Mouse (Mus musculus) lung, postnatal 25 days (tissue): ENCODE results near the gene Gm20388.
A peak's percentile ranks its signal among the peaks of the same experiment; 100 is the strongest.

Source experiments
- DNase-seq: peaks from one replicate; pipeline ENCODE4 v3.0.0; 2022; ENCODE audit warnings: low spot score

The Gm20388 gene

DNA sequence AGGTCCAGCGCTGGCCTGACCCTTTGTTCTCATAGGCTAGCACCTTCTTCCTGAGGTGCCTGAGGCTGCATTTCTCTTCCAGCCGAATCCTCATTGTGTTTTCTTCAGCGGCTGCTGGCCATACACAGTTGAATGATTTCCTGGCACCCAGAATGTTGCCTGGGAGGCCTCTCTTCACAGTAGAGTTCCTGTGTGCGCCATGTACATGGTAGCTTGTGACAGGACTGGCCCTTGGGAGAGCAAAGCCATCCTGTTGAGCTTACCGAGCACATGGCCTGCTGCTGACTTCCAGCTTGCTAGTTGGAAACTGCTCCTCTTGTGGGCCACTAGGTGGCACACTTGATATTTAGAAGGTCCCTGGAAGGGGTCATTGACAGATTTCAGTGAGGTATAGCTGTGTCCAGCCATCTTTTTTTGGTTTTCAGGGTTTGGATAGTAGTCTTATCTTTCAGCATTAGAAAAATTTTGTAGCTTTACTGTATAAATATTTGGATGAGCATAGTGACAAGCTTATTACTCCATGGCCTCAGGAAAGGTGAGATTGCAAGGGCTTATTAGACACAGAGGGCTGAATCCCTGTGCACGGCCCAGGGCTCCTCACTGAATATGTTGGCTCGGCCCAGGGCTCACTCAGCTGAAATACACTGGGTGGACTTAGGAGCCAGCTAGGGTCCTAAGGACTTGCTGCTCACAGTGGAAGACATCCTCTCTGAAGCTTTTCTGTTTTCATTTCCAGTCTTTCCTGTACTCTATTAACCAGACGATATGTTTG is 2067.4 kb downstream of the Gm20388 start:
- DNase-seq, result no peak

DNA sequence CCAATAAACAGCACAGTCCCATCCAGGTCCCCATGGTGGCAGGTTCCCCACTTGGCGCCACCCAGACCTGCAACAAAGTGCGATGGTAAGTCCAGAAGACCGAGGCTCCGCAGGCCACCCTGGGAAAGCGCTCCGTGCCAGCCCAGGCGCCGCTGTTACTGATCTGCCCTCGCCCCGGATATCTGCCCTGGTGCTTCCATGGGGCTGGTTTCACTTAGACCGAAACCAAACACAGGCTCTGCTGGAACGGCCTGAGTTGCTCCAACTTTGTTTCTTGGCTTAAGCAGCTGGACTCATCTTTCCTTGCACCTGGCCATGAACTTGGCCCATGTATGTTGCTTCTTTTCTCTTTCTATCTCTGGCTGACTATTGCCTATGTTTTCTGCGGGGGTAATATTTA is 2068.0 kb downstream of the Gm20388 start:
- DNase-seq, result no peak

DNA sequence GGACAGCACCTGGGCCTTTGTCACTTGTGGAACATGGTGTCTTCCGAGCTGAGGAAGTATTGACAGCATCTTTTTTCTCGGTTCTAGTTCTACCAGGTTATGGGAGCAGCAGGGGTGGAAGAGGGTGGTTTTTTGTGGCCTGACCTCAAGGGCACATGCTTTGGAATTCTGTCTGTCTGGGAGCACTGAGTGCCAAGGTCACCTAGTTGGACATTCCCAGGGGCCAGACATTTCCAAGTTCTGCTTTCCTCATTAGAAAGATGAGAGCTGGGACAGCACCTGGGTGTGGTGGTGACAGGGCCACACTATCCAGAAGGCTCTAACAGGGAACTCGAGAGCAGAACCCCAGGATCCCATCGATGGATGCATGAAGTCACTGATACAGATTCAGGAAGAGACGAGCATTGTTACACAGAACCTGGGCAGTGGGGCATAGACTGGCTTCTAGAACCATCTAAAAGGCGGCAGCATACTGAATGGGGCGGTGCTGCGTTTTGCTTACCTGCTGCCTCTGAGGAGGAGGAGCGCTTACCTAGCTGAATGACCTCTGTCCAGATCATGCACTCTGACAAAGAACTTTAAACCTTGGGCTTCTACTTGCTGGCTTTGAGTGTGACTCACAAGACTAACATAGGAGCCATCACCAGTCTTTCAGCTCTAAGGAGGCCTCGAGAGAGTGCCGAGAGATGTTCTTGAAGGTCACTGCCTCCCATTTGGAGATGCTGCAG is 2070.3 kb downstream of the Gm20388 start:
- DNase-seq, result no peak

DNA sequence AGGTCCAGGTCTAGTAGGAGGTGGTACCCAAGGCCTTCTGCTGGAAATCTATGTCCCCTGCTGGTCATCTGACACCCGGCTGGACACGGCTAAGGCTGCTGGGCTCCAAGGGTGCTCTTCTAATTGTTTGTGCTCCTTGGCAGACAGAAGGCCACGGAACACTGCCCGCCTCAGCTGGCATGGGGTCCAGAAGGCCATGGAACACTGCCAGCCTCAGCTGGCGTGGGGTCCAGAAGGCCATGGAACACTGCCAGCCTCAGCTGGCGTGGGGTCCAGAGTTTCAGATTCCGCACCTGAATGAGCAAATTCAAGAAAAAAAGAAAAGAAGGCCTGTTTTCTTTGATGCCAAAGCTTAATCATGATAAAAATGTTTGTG is 2070.9 kb downstream of the Gm20388 start:
- no peak for DNase-seq

DNA sequence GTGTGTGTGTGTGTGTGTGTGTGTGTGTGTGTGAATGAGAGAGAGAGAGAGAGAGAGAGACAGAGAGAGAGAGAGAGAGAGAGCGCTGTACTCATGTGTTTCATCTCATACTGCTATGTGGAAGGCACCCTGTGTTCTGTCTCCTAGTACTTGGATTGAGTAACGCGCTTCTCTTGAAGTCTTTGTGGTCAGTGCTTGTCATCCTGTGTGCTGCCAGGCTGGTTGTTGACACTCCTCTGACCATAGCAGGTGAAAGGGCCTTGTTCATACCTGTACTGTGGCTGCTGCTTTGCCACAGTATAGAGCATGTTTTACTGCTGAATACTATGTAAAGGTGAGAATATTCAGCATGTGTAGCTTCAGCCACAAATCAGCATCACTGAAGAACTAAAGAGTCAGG is 2075.0 kb downstream of the Gm20388 start:
- DNase-seq, result peak; percentile 60

DNA sequence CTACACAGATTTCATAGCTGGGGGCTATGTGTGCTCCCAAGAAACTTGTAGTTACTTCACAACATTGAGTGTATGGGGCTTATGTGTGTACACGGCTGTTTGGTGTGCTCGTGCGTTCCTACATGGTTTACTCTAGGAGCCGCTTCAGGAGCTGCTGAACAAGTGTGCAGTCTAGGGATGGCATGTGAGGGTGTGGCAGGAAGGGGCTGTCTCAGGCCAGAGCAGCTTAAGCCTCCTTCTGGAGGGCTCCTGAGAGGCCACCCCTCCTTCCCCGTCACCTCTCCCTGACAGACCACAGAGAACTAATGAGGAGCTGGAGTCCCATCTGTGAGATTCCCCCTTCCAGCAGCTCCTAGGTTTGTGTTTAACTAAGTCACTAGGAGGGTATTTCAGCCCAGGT is 2077.3 kb downstream of the Gm20388 start:
- no peak for DNase-seq

DNA sequence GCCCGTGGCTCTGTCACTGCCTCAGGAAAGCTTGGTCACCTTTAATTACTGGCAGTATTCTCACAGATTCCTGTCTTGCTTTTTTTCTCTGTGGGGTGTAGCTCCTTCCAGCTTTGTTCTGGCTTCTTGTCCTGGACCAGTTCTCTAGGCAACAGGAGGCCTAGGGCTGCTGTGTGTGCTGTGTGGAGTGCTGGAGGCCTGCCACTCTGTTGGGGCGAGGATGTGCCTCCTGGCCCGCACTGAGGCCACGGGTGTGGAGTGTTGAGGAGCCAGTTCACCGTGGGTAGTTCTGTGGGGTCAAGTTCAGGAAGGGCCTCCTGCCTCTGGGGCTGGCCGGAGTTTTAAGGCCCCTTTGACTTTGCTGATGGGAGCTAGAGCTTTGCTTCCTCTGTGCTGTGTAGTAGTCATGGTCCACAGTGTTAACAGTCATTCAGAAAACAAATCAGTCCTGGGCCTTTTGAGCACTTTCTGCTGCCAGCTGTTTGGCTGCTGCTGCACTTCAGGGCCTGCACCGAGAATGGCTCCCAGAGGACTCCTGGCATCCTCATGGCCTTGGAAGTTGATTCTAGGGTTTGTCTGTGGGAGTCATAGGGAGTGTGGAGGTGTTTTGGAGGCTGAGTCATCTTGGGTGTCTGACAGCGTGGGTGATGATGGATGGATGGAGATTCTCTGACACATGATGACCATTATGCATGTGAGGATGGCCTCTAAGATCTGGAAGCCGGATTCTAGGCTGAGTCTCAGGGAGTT is 2080.0 kb downstream of the Gm20388 start:
- no peak for DNase-seq

DNA sequence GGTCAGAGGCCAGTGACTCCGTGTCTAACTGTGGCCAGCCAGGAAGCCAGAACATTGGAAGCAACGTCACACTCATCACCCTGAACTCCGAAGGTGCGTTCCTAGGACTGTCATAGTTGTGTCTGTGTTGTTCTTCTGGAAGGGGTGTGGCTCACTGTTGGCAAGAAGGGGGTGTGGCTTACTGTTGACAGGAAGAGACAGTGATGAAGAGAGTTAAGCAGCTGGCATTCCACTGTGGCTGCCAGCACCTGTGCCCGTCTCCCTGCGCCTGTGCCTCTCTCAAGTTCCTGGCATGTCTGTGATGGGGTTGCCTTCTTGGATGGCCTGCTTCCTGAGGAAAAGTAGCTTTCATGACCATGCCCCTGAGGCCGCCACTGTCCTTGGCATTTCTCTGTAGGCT is 2081.0 kb downstream of the Gm20388 start:
- DNase-seq, result no peak

DNA sequence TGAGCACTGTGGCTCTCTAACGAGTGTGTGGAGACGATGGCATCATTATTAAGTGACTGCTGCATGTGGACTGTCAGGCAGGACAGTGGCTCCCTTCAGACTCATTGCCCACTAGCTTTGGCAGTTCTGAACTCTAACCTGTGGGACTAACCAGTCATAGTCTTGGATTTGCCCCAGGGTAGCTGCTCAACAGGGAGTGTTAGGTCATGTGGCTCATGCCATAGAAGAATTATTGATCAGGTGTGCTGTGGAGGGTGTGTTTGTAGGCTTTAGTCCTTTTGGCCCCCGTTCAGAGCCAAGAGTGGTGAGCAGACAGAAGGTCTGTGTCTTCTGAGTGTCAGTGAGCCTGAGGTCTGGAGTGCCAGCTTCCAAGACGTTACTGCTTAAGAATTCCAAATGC is 2082.3 kb downstream of the Gm20388 start:
- DNase-seq, result no peak

DNA sequence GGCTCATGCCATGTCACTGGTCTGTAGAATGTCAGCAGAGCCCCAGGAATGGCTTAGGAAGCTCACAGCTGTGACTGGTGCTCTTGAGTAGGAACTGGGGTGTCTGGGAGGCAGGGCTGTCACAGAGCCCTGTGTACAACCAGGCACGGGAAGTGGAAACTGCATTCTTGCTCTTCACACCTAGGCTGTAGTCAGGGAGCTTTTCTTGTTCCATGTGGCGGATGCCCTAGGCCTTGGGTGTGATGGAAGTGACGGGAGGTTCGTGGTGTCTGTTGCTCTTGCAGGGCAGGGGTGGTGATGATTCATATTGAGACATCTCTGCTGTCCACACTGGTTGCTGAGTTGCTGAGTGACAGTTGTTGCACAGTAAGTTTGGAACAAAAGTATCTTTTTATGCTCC is 2084.5 kb downstream of the Gm20388 start:
- DNase-seq, result no peak

DNA sequence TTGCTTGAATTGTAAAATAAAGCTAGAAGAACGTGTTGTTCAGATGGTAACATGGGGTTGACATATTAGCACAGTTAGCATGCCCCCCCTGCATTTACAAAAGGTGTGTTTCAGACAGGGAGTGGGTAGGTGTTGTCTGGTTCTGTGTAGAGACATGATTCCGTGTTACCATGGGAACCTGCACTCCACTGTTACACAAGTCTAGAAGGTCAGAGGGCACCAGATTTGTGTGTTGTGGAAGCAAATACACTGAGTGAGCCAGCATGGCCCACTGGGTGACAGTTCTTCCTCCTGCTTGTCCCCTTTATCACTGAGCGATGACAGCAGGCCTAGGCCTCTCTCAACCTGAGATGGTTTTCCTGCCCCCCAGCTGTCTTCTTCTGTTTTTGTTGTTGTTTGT is 2085.3 kb downstream of the Gm20388 start:
- peak; percentile 42 for DNase-seq

DNA sequence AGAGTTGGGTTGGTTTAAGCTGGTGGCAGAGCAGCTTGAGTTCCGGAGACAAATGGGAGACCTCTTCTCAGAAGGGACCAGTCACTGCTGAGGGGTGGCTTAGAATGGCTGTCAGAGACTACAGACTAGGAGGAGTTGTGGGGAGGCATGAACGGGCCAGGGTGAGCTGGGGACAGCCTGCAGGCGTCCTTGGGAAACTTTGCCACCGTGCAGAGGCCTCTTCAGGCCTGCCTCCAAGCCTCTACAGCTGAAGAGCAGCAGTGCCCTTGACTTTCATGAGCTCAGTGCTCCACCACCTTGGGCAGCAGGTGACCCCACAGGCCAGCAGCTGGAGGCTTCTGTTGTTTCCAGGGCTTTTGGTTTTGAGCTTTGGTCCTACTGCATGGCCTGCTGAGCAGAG is 2088.0 kb downstream of the Gm20388 start:
- no peak for DNase-seq

DNA sequence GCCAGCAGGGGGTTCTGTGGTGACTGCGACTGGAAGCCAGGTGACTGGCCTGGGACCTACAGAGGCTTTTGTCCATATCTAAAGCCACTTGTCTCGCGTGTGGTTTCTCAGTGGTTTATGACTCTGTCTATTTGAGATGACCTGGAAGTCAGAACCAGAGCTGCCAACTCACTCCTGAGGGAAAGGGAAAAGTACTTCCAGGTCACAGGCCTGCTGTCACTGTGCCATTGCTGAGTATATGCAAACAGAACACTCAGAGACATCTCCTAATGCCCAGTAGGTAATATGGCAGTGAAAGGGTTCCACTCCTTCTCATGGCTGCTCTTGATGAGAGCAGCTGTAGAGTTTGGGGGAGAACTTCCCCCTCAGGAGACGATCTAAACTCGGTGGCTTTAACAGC is 2088.6 kb downstream of the Gm20388 start:
- no peak for DNase-seq

DNA sequence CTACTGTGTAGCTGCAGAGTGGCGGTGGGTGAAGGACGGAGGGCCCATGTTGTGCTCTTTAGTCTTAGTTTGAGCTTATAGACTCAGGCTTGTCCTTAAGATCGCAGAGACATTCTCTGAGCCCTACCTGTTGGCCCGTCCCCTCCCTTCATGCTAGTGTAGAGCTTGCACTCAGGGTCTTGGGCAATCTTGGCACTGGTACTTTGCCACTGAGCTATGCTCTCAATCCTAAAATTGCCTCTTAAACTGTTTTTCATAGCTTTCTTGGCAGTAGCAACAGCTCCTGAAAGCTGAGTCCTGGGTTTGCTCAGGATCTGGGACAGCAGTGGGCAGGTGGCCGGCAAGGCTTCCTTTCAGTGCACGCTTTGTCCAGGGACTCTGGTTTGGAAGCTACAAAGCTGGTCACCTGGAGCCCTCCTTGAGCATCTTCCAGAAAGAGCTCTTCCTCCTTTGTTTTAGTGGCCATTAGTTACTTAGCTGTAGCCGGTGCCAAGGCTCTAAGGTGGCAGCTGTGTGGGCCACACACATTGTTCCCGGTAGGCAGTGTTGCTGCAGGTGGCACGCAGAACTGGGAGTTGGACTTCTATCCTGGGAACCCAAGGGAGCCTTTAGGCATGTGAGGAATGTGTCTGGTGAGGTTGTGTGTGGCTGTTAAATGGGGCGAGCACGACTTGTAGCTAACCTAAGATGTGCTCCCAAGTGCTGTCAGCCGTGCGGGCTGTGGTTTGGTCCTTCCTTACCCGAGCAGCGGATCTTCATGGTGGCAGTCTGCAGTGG is 2090.9 kb downstream of the Gm20388 start:
- DNase-seq, result peak; percentile 53

DNA sequence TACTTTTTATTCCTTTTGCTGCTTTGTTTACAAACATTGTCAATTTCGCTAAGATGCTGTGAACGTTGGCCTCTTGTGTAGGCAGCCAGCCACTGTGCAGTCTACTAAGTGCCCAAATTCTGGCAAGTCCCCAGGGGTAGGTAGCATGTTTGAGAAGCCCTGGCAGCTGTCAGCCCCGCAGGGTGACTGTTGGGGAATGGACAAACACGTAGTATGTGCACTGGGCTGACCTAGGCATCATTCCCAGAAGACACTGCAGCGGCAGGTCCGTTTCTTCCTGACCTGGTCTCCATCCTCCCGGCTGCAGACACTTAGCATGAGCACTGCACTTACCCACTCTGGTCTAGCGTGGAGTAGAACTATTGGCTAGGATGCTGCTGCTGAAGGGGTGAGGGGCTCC is 2093.0 kb downstream of the Gm20388 start:
- no peak for DNase-seq

DNA sequence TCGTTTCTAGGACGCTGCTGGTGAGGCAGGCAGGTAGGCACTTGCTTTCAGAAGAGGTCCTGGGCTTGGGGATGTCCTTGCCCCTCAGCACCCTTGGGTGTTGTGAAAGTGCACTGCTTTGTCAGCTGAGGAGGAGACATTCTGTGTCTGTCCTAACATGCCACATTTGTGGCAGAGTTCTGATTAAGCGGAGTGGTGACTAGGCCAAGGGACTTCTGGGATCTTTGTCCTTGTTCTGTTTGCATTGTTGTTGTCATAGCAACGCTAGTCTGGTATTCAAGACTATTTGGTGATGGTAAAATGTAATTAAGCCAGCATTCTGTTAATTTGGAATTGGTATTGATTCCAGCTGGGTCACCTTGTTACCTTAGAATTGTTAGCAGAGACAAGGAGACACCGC is 2093.5 kb downstream of the Gm20388 start:
- no peak for DNase-seq

DNA sequence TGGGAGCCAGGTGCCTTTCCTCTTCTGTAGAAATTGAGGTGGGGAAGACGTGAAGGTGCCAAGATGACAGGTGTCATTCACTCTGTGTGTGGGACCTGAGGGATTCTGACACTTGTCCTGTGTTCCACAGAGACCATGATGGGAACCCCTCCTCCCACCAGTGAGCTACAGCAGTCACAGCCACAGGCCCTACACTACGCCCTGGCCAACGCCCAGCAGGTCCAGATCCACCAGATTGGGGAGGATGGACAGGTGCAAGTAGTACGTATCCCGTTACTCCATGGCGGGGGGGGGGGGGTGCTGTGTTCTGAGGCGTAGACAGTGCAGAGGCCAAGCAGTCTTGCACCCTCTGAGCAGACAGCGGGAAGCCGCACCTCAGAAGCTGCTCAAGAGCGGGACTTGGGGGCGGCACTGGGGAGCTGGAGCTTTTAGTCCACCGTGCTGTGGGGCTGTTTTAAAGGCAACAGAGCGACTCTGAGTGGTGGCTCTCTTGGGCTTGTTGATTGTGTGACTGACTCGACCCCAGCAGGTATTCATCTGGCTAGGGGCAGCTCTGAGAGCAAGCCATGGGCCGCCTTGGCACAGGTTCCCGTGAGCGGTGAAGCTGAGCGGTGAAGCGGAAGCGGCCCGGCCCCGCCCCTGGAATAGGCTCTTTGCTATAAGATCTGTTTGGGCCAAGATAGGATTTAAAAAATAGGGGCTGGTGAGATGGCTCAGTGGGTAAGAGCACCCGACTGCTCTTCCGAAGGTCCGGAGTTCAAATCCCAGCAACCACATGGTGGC is 2095.0 kb downstream of the Gm20388 start:
- no peak for DNase-seq

DNA sequence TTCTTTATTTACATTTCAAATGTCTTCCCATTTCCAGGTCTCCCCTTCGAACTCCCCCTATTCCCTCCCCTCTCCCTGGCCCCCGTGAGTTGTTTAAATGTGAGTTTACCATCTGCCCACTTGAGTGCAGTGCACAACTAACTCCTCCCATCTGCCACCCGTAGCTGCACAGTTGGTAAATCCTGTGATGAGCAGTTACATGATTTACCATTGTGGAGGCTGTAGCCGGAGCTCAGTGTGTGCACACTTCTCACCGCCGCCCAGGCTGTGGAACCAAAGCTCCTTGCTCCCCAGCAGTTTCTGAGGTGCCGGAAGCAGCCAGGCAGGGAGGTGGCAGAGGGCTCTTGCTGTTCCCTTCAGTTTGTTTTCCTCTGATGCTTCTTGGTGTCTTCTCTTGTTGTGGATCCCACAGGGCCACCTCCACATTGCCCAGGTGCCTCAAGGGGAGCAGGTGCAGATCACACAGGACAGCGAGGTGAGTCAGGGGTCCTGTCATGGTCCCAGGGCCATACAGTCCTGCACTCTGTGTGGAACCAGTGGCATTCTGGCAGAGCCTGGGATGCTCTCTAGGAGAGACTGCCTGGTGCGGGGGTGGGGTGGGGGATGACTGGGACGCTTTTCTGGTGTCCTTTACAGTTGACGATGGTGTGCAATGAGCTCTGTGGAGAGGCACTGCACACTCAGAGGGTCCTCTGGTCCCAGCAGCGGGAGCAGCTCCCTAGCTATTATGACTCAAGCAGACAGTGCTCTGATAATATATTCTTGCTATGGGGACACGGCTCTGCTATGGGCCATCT is 2096.2 kb downstream of the Gm20388 start:
- DNase-seq, result no peak

DNA sequence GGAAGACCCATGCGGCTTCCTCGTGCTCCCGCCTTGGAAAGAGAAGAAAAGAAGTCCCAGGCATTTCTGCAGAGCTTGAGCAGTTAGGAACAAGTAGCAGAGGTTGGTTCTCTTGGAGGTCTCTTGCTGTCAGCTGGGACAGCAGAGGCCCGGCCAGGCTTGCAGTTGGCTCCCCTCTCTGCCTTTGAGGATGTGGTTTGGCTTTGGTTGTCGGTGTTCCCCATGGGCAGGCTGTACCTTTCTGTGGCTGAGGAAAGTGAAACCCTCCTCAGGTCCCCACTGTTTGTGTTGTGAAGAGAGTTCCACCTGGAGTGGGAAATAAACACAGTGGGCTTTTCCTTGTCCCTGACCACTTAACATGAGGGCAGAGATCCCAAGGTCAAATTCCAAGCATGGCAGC is 2097.8 kb downstream of the Gm20388 start:
- DNase-seq, result no peak

DNA sequence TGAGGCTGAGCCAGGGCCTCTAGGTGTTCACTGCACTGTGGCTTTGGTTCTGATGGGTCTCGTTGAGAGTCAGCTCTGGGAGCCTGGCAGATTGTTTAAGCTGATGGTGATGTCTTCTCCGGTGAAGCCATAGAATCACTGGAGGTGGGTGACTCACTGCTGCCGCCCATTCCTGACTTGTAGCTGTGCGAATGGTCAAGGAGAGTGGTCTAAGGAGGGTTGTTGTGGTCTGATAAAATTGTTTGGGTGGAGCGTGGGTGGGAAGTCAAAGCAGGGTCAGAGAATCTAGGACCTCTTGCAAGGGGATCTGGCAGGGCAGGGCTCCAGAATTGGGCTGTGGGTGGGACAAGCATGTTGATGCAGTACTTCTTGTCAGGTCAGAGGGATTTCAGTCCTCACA is 2100.0 kb downstream of the Gm20388 start:
- no peak for DNase-seq
